Mouse (Mus musculus) brain, embryonic 14.5 days (tissue): ENCODE measurements around the gene Dad1. TPM values are rescaled to one million over a fixed set of nuclear protein-coding genes. Genes with fewer than 3 reads are reported as not detected.
"Not testable (repeated sequence)": the region's sequence is repeated elsewhere in the genome, so short reads cannot be mapped to it uniquely, and the experiment has no call there.

Experiments used
- DNase-seq: peaks from one replicate; pipeline ENCODE4 v3.0.0-alpha.2; 2011; ENCODE audit warnings: low read depth
- CTCF ChIP-seq: fragments of 200-500 bp; IDR thresholded peaks from 2 replicates; pipeline ENCODE4 v1.5.1; 2012; ENCODE audit warnings: inconsistent platforms, mild to moderate bottlenecking, moderate library complexity, borderline replicate concordance; ENCODE audit not compliant: insufficient read depth, insufficient read length; ENCODE audit errors: extremely low read depth
- POLR2A ChIP-seq: fragments of 200-500 bp; IDR thresholded peaks from 2 replicates; pipeline ENCODE4 v1.6.1; 2012; ENCODE audit warnings: mild to moderate bottlenecking, inconsistent platforms, borderline replicate concordance; ENCODE audit not compliant: poor library complexity, insufficient read depth, insufficient read length, severe bottlenecking; ENCODE audit errors: extremely low read depth
- polyA plus RNA-seq: library from polyadenylated mRNA; depleted of rRNA; stranded (reverse); fragments of >200 nt; gene quantifications from 2 replicates; pipeline ENCODE4 v1.2.3, GENCODE M21; 2012

The Dad1 gene
- polyA plus RNA-seq, 1 experiment = 219 TPM

DNA sequence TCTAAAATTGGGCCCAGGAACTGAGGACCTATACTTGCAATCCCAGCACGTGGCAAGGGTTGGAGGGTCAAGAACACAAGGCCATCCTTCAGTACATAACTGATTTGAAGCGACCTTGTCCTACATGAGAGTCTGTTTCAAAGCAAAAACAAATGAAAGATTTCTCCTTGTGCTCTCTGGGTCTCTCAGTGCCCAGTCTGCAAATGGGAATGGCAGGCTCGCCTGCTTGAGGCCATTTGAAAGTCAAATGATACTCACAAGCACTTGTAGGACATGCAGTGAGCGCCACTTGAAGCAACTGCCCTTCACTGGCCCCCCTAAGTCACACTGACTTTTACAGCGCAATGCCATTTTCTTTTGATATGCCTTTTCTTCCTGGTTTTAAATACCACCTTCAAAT is 13.4 kb downstream of the Dad1 start:
- TF ChIP-seq CTCF (no peak), POLR2A (no peak)
- no peak for DNase-seq

DNA sequence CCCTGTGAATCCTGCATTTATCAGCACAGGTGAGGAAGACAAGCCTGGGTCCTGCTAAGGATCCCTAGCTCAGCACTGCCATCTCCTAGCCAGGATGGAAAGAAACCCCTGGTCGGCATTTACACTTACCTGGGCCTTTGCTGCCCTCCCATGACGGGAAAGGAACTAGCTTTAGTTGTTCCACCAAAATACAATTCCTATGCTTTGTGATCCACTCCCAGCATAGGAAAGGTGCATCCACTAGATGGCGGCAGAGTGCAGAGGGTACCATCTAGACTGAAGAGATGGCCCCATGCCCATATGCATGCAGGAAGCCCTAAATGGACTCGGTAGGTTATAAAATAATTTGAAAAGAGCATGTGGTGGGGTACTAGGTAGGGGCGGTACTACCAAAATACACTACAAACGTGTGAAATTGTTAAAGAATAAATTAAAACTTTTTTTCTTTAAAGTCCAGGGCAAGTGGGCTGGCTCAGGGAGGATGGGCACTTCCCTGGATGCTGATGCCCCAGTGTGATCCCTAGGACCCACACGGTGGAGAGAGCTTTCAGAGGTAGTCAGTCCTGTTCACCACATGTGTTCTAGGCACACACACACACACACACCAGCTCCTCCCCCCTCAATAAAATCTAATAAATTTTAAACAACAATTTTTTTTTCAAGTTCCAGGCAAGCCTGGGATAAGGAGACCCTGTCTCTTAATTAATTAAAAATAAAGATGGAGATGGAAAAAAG is 14.7 kb downstream of the Dad1 start:
- TF ChIP-seq POLR2A (no peak), CTCF (peak; percentile 79; the same call in 1 of the 2 replicates)
- peak; percentile 84 for DNase-seq

DNA sequence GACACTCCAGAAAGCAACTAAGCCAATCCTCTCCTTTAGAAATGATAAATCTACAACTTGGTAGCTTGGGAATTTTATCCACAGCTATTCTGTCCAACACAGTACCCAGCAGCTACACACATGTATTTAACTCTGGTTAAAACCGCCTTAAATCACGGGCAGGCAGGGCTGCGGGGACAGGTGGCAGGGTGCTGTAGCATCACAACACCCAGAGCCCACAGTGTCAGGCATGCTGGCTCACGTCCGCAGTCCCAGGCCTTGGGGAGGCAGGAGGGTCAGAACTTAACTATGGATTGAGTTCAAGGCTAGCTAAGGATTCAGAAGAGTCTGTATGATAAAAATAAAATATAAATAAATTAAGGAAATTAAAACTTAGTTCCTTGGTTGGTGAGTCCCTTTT is 17.0 kb downstream of the Dad1 start:
- DNase-seq = no peak
- TF ChIP-seq CTCF = no peak
- TF ChIP-seq POLR2A = no peak

DNA sequence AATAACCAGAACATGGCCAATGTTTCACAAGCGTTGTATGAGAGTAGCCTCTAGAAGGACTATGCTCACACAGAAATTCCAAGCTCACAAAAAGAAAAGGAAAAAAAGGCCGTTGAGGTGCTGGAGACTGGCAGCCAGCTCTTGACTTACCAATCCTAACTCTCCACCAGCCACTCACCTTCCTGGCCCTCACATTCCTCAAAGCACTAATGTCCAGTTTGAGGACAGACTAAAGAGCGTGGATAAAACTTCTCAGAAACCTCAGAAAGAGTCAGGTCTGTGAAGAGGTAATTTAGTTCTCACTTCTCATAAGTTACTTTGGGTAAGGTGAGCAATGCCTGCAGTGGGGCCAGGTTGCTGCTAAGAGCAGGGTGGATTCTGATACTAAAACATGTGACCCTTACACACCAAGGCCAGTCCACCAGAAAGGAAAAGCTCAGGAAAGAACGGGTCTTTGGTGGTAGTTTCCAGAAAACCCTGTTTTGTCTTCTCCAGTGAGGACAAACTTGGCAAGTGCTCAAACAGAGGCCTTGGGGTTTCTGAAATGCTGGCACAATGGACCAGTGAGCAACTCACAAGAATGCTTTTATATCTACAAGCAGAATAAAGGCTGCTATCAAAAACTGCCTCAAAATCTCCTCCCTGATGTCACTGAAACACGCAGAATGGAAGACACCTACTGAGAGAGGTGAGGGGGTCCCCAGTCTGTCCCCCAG is 17.9 kb downstream of the Dad1 start:
- no peak for DNase-seq
- no peak for TF ChIP-seq CTCF
- no peak for TF ChIP-seq POLR2A

DNA sequence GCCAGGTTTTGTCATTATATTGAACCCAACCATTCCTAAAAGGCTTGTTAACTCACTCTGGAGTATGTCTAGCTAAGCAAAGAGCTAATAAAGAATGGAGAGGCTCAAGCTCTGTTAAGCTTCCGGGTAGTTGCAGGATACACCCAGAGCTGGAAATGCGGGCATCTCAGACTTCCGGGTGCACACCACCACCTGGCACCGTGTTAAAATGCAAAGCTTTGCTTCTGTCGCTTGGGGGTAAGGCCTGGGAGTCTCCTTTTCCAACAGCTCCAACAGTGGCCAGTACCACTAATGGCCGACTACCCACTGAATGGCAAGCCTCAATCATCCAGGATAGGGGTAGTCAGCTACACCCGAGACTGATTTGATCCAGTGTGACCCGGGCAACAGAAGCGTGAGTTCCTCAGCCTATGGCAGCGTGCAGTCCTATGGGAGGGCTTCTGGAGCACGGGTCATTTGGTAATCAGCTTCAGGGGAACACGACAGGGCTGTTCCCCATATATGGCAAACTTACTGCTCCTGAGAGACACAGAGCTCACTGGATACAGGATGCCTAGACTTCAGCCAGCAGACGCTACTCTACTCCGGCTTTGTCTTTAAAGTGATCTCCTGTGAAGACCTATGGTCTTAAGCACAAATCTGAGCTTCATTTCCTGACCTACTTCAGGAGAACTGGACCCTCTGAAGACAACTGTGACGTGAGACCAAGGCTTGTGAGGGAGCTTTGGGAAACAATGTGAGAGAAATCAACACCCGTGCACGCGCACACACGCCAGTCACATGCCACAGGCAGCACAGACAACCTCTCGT is 19.5 kb downstream of the Dad1 start:
- TF ChIP-seq CTCF (no peak), POLR2A (no peak)
- no peak for DNase-seq

DNA sequence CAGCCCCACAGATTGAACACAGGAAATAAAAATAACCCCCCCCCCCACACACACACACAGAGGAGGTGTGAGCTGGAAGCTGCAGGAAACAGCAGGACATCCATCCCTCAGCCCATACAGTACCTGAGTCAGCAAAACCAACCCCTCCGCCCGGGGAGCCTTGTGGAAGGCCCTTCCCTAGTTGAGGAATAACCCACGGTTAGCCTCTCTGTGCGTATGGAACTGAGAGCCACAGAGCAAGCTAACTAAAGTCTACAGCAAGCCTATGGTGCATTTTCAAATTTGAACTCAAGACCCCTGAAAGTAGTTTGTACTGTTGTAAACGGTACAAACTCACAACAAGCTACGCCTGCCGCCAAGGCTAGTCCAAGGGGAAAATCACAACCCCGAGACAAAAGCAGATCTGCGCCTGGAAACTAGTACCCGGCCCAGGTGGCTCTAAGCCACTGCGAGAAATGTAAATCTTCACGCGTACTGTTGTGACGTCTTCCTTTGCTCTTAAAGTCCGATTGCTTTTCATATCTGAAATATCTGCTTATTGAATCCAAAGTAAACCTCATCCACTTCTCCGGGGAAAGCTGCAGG is 20.3 kb downstream of the Dad1 start:
- no peak for DNase-seq
- TF ChIP-seq POLR2A = no peak

- no peak for TF ChIP-seq POLR2A
- TF ChIP-seq CTCF = no peak
- peak; percentile 36 for DNase-seq
These were observed 20.9 kb downstream of the Dad1 start for GRCm38 (mm10) chr14:54232811-54233558.

DNA sequence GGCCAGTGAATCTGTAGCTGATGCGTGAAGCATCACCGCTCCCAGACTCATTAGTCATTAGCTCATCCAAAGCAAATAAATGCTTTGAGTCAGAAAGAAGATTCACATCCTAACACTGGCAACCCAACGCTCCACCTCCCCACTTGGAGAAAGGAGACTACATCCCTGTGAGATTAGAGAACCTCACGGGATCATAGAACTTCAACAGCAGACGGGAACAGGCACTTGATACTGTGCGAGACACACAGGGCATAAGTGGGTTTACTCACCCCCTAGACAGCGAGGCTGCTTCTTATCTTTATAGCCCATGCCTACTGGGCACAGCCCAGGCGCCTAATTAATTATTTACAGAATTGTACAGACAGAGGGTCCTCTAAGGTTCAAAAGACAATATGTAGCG is 21.8 kb downstream of the Dad1 start:
- DNase-seq = peak; percentile 40
- TF ChIP-seq POLR2A = no peak
- no peak for TF ChIP-seq CTCF

- no peak for DNase-seq
- TF ChIP-seq POLR2A = no peak
- TF ChIP-seq CTCF = no peak
These were observed 22.5 kb downstream of the Dad1 start for GRCm38 (mm10) chr14:54231176-54231956.

- TF ChIP-seq POLR2A (no peak), CTCF (no peak)
- DNase-seq = no peak
These were observed 23.2 kb downstream of the Dad1 start for GRCm38 (mm10) chr14:54230638-54231150.

GRCm38 (mm10) chr14:54229849-54230248 is 24.1 kb downstream of the Dad1 start:
- DNase-seq = not testable (repeated sequence)
